Mouse (Mus musculus) embryonic facial prominence, embryonic 12.5 days (tissue): ENCODE data around the gene Fchsd2. TPM values are rescaled to one million over a fixed set of nuclear protein-coding genes. Genes with fewer than 3 reads are reported as not detected.

ENCODE experiments used
- ATAC-seq: fragments of 200-750 bp; cut with Nextera tagmentation; 2 replicates; pipeline ENCODE4 v1.8.0; 2017; ENCODE audit not compliant: insufficient number of reproducible peaks, insufficient read depth, low FRiP score, low TSS enrichment
- H3K27ac ChIP-seq: fragments of 300-500 bp; sonication (generic); 2 replicates; pipeline ENCODE4 v1.5.1; 2016; ENCODE audit warnings: mild to moderate bottlenecking
- H3K27me3 ChIP-seq: fragments of 300-500 bp; sonication (generic); 2 replicates; pipeline ENCODE4 v1.6.1; 2016; ENCODE audit warnings: mild to moderate bottlenecking, moderate library complexity
- H3K36me3 ChIP-seq: fragments of 300-500 bp; sonication (generic); 2 replicates; pipeline ENCODE4 v1.6.1; 2016; ENCODE audit warnings: mild to moderate bottlenecking
- H3K4me1 ChIP-seq: fragments of 300-500 bp; sonication (generic); 2 replicates; pipeline ENCODE4 v1.6.1; 2016
- H3K4me2 ChIP-seq: fragments of 300-500 bp; sonication (generic); replicated peaks from 2 replicates; pipeline ENCODE4 v1.6.1; 2016; ENCODE audit warnings: mild to moderate bottlenecking, moderate library complexity
- H3K4me3 ChIP-seq: fragments of 300-500 bp; sonication (generic); 2 replicates; pipeline ENCODE4 v1.5.1; 2016; ENCODE audit warnings: mild to moderate bottlenecking
- H3K9ac ChIP-seq: fragments of 300-500 bp; sonication (generic); 2 replicates; pipeline ENCODE4 v1.6.1; 2016; ENCODE audit warnings: mild to moderate bottlenecking, moderate library complexity
- H3K9me3 ChIP-seq: fragments of 300-500 bp; sonication (generic); 2 replicates; pipeline ENCODE4 v1.6.1; 2016; ENCODE audit warnings: mild to moderate bottlenecking, moderate library complexity
- WGBS: fragments of 180-500 bp; shearing (Covaris S2); methylation state at CpG from one replicate; pipeline ENCODE4 v1.1.7; 2016; 5-methylcytosine and 5-hydroxymethylcytosine counted together
- polyA plus RNA-seq: library from polyadenylated mRNA; unstranded; fragments of >200 nt; fragmentation: Nextera tagmentation; extraction: Ambion mirVana; gene quantifications from 2 replicates; pipeline ENCODE4 v1.2.1, GENCODE M21; 2016

Gene Fchsd2
- polyA plus RNA-seq, 1 experiment from 2014 or later: 29.4 TPM

DNA sequence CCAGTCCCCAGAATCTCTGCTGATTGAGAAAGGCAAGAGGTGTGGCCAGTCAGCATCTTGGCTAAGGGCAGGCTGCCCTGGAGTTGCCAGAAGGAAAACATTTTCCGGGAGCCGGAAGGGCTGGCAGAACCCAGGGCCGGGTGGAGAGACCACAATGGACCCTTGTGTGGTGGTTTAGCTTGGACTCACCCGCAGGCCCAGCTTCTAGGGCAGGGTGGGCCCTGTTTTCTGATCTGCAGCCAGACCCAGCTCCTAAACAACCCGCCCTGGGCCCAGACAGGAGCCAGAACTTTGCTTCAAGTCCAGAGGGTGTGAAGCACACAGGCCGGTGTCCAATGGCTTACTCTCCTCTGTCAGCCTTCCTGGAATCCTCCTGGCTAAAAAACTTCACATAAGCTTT, 30.4 kb upstream of the Fchsd2 start:
- ATAC-seq: no peak
- 0 out of 2 replicates have a peak, but pooled peaks cover 4% of the 10 kb centered on the region for H3K27me3 ChIP-seq
- H3K4me1 ChIP-seq: no peaks in the 10 kb centered on the region
- 55% methylated on average over 6 of the region's 6 CpGs for WGBS
- no peak overlapping the region for H3K4me3 ChIP-seq
- no peak overlapping the region for H3K9ac ChIP-seq
- no peaks in the 10 kb centered on the region for H3K36me3 ChIP-seq
- H3K9me3 ChIP-seq: no peaks in the 10 kb centered on the region
- H3K4me2 ChIP-seq: no peak overlapping the region
- no peak overlapping the region for H3K27ac ChIP-seq

DNA sequence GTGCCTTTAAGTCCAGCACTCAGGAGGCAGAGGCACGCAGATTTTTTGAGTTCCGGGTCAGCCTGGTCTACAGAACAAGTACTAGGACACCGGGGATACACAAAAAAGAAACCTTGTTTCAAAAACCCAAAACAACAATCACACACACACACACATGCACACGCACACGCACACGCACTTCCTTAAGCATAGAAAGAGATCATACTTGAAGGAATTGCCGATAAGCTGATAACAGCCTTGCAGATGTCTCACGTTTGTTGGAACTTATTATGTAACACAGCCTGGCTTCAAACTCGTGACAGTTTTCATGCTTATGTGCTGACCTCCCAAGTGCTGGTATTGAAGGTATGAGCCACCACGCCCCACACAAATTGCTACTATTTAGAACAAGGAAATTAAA, 29.1 kb upstream of the Fchsd2 start:
- Histone ChIP-seq H3K27ac (no peak overlapping the region), H3K4me2 (no peak overlapping the region), H3K36me3 (no peaks in the 10 kb centered on the region), H3K9ac (no peak overlapping the region), H3K4me3 (no peak overlapping the region), H3K27me3 (0 out of 2 replicates have a peak, but pooled peaks cover 4% of the 10 kb centered on the region), H3K9me3 (no peaks in the 10 kb centered on the region), H3K4me1 (no peaks in the 10 kb centered on the region)
- 80% methylated on average over 10 of the region's 10 CpGs for WGBS
- ATAC-seq: no peak

DNA sequence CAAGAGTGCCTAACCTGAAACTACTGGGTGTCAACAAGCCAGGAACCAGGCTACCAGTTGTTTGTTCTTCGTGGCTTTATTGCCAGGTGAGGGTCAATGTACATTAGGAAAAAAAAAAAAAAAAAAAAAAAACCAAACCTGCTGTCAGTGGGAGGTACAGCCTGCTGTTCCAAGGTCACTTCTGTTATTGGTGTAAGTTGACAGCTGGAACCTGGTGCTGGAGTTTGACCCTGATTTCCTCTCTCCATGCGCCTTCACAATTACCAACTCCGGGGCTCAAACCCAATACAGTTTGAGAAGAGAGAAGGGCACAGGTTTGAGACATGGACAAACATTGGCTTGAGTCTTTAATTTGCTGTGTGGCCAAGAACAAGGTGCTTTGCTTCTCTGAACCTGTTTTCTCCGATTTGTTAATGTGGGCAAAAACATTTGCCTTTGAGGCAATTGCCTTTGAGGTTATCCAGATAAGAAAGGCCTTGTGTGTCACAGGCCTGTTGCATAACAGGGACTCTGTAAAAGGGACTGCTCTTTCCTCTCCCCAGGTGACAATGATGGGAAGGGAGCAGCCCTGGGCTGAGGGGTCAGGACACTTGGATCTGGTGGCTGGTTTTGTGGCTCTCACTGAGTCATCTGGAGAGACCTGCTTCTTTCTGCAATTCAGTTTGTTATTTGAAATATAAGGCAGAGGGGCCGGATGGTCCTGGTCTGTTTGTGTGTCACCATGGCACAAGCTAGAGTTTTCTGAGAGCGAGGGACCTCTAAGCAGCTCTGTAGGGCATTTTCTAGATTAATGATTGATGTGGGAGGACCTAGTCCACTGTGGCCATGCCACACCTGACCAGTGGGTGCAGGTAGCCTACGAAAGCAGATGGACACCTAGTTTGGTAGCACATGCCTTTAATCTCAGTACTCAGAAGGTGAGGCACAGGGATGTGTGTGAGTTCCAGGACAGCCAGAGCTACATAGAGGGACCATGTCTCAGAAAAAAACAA, 27.7 kb upstream of the Fchsd2 start:
- no peak overlapping the region for H3K4me2 ChIP-seq
- 79% methylated on average over 7 of the region's 7 CpGs for WGBS
- ATAC-seq: no peak
- no peaks in the 10 kb centered on the region for H3K4me1 ChIP-seq
- H3K4me3 ChIP-seq: no peak overlapping the region
- no peaks in the 10 kb centered on the region for H3K9me3 ChIP-seq
- no peak overlapping the region for H3K9ac ChIP-seq
- H3K27me3 ChIP-seq: 0 out of 2 replicates have a peak, but pooled peaks cover 4% of the 10 kb centered on the region
- H3K36me3 ChIP-seq: no peaks in the 10 kb centered on the region
- no peak overlapping the region for H3K27ac ChIP-seq

DNA sequence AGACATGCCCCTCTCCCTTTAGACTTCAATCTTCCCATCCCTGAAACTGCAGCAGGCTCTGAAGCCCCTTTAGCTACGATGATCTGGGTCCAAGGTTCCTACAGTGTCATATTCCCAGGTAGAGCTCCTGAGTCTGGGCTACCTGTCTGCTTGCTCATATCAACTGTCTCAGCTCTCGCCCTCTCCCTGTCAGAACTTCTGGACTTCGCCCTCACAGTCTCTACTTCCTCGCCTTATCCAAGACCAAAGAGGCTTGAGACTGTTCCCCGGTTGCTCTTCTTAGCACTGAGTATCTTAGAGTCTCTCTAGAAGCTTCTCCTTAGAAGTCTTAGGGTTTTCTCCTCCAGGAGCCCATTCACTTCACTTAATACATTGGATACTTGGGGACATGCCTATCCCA, 26.7 kb upstream of the Fchsd2 start:
- H3K27ac ChIP-seq: no peak overlapping the region
- no peak overlapping the region for H3K4me2 ChIP-seq
- H3K4me3 ChIP-seq: no peak overlapping the region
- H3K4me1 ChIP-seq: no peaks in the 10 kb centered on the region
- no peak overlapping the region for H3K9ac ChIP-seq
- no peak for ATAC-seq
- H3K9me3 ChIP-seq: no peaks in the 10 kb centered on the region
- 0 out of 2 replicates have a peak, but pooled peaks cover 4% of the 10 kb centered on the region for H3K27me3 ChIP-seq
- no peaks in the 10 kb centered on the region for H3K36me3 ChIP-seq
- whole genome bisulfite sequencing: 86% methylated on average over 5 of the region's 5 CpGs

DNA sequence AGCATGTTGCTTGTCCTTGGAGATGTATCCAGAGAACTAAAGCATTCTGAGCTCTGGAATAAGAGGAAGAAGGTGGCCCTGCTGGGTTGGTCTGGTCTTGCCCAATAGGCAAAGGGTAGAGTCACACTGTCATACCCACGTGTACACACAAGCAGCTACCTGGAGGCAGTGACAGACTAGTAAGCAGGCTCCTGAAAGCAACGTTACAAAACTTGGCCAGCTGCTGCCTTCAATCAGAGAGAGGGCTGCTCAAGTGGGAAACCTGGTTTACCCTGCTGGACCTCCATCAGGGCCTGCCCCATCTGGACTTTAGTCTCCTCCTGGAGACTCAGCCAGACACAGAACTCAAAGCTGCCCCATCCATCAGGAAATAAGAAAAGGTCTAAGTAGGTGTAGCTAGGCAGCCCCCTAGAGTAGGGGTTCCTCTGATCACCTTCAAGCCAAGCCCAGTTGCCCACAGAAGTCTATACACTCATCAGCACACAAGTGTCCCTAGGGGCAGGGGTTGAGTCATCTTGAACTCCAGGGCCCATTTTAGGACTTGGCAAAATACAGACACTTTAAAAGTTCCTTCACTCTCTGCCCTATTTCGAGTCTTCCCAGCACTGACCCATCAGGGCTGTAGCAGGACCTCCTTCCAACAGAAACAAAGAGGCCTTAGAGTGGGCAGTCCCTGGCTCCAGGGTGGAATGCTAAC, 25.9 kb upstream of the Fchsd2 start:
- Histone ChIP-seq H3K4me2 (no peak overlapping the region), H3K4me1 (no peaks in the 10 kb centered on the region), H3K9me3 (no peaks in the 10 kb centered on the region), H3K36me3 (no peaks in the 10 kb centered on the region), H3K27ac (no peak overlapping the region), H3K27me3 (0 out of 2 replicates have a peak, but pooled peaks cover 4% of the 10 kb centered on the region), H3K9ac (no peak overlapping the region), H3K4me3 (no peak overlapping the region)
- ATAC-seq: no peak
- 57% methylated on average over 3 of the region's 3 CpGs for WGBS

DNA sequence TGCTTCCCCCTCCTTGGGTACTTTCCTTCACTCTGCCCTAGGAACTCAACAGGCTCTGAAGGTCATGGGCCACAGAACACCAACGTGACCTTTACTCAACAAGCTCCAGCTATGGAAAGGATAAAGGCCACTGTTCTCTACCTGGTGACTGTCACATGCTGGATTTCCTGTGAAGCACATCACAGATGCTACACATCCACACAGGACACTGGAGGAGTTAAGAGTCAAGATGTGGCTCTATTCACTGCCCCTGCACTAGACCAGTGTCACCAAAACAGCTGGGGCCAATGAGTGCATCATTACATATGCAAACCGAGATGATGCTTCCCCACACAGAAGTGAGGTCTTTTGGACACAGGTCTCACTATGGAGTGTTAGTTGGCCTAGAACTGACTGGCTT, 25.1 kb upstream of the Fchsd2 start:
- no peak for ATAC-seq
- H3K27ac ChIP-seq: no peak overlapping the region
- no peaks in the 10 kb centered on the region for H3K27me3 ChIP-seq
- no peaks in the 10 kb centered on the region for H3K9me3 ChIP-seq
- 70% methylated on average over 2 of the region's 2 CpGs for WGBS
- H3K36me3 ChIP-seq: no peaks in the 10 kb centered on the region
- H3K4me3 ChIP-seq: no peak overlapping the region
- H3K9ac ChIP-seq: no peak overlapping the region
- no peak overlapping the region for H3K4me2 ChIP-seq
- no peaks in the 10 kb centered on the region for H3K4me1 ChIP-seq

DNA sequence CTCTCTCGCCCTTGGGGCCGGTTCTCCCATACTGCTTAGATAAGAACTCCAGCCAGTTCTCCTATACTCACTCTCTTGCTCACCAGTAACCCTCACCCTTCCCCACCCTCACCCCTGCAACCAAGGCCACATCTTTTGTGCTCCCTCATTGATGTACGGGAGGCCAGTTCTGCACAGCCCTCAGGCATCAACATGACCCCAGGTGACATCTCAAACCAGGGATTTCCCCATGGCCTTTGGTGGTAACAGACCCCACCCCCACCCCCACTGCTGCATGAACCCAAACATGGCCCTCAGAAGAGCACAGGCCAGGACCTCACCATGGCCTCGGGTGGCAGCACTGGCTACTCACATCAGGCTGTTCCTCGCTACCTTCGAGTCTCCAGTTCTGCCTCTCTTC, 23.4 kb upstream of the Fchsd2 start:
- H3K27ac ChIP-seq: no peak overlapping the region
- H3K9ac ChIP-seq: no peak overlapping the region
- no peaks in the 10 kb centered on the region for H3K9me3 ChIP-seq
- no peak for ATAC-seq
- no peaks in the 10 kb centered on the region for H3K27me3 ChIP-seq
- no peak overlapping the region for H3K4me2 ChIP-seq
- no peak overlapping the region for H3K4me3 ChIP-seq
- H3K4me1 ChIP-seq: no peaks in the 10 kb centered on the region
- WGBS: 58% methylated on average over 6 of the region's 6 CpGs
- no peaks in the 10 kb centered on the region for H3K36me3 ChIP-seq

DNA sequence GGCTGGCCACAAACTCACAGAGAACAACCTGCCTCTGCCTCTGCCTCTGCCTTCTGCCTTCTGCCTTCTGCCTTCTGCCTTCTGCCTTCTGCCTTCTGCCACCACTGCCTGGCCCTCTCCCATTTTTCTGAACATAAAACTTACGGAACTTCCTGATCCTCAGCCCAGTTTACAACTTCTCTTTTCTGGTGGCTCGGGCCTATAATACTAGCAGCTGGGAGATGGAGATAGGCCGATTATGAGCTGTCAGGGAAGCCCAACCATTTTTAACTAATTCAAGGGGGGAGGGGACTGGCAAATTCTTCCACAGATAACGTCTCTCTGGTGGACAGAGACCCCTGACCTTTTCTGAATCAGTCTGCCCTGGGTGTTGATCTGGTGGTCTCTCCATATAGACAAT, 22.3 kb upstream of the Fchsd2 start:
- H3K9ac ChIP-seq: no peak overlapping the region
- no peaks in the 10 kb centered on the region for H3K4me1 ChIP-seq
- WGBS: 40% methylated on average over 4 of the region's 4 CpGs
- no peak overlapping the region for H3K4me2 ChIP-seq
- no peak overlapping the region for H3K27ac ChIP-seq
- no peak overlapping the region for H3K4me3 ChIP-seq
- no peaks in the 10 kb centered on the region for H3K9me3 ChIP-seq
- H3K36me3 ChIP-seq: no peaks in the 10 kb centered on the region
- no peaks in the 10 kb centered on the region for H3K27me3 ChIP-seq
- no peak for ATAC-seq

DNA sequence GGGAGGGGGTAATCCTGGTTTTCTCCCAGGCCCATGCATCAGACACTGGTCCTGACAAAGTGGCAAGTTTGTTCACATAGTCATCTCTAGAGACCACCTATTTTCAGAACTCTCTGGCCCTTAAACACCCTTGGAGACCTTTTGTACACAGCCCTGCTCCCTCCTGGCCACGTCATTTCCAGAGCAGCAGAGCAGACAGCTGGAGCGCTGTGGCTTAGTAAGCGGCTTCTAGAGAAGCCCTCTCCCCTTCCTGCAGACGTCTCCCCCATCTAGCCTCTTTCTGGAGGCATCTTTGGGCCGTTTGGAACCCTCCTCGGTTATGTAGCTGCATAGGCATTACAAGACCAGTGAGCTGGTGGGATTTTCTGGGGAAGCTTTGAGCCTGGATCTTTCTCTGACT, 21.6 kb upstream of the Fchsd2 start:
- Histone ChIP-seq H3K27ac (no peak overlapping the region), H3K4me1 (no peaks in the 10 kb centered on the region), H3K9ac (no peak overlapping the region), H3K4me3 (no peak overlapping the region), H3K27me3 (no peaks in the 10 kb centered on the region), H3K36me3 (no peaks in the 10 kb centered on the region), H3K9me3 (no peaks in the 10 kb centered on the region), H3K4me2 (no peak overlapping the region)
- 50% methylated on average over 6 of the region's 6 CpGs for WGBS
- ATAC-seq: no peak

DNA sequence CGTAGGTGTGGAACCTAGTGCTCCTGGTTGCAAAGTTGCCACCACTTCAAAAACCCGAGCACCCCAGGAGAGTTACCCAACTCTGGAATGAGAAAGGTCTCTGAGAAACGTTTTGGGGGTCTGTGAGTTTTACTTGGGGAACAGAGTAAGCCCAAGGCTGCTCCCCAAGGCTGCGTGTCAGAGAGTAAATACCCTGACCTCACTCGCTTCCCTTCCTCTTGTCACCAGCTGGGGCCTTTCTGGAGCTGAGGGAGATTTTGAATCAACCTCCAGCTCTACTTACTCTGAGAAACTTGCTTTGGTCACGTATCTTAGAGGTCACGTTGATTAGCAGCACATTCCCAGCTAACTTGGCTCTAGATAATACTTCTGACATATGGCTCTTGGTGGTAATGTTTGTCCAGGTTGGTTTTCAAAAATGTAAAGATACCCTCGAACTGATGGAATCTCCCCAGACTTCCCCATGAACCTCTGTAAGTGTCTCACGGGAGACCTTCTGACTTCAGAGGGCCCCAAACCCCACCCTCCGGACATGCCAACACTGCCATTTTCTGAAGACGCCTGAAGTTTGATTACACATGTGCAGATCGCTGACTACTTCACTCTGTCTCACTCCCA, 20.4 kb upstream of the Fchsd2 start:
- H3K27me3 ChIP-seq: no peaks in the 10 kb centered on the region
- H3K27ac ChIP-seq: no peak overlapping the region
- no peak overlapping the region for H3K9ac ChIP-seq
- H3K36me3 ChIP-seq: no peaks in the 10 kb centered on the region
- WGBS: 76% methylated on average over 12 of the region's 12 CpGs
- H3K4me2 ChIP-seq: no peak overlapping the region
- H3K9me3 ChIP-seq: no peaks in the 10 kb centered on the region
- H3K4me1 ChIP-seq: no peaks in the 10 kb centered on the region
- ATAC-seq: no peak
- no peak overlapping the region for H3K4me3 ChIP-seq

DNA sequence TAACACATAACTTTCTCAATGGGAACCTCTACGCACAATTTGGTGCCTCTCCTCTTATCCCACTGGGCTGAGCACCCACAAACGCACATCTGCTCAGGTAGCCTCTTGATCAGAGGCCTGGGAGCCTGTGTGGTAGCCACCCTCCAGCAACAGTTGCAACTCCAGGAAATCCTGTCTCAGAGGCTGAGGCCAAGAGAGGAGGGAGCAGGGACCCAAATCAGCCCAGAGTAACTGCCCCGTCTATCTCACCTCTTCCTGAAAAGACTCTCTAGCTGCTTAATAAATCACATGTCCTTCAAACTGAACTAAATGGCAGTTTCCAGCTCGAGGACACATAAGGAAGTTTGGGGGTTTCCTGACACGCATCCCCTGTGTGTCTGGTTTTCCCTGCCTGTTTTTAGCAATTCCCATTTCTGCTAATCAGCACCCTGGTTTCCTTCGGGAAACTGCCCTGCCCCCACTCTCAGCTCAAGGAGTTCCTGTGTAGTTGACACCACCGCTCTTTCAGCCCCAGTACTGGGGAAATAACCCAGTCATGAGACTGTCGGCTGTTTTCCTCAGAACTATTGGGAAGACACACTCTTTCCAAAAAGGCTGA, 18.4 kb upstream of the Fchsd2 start:
- Histone ChIP-seq H3K9ac (no peak overlapping the region), H3K4me1 (no peaks in the 10 kb centered on the region), H3K36me3 (no peaks in the 10 kb centered on the region), H3K27me3 (no peaks in the 10 kb centered on the region), H3K4me3 (no peak overlapping the region), H3K9me3 (no peaks in the 10 kb centered on the region), H3K27ac (no peak overlapping the region), H3K4me2 (no peak overlapping the region)
- no peak for ATAC-seq
- WGBS: 65% methylated on average over 8 of the region's 8 CpGs
